Mouse (Mus musculus): ENCODE results near the gene Ube2h. TPM values are rescaled to one million over a fixed set of nuclear protein-coding genes. Genes with fewer than 3 reads are reported as not detected.

The Ube2h gene
- polyA plus RNA-seq (2014; fragmentation: Illumina TruSeq; extraction: RNeasy Lipid Tissue Mini Kit (QIAGEN cat#74804); ENCODE audit: low read depth, low replicate concordance): 41.3 TPM

DNA sequence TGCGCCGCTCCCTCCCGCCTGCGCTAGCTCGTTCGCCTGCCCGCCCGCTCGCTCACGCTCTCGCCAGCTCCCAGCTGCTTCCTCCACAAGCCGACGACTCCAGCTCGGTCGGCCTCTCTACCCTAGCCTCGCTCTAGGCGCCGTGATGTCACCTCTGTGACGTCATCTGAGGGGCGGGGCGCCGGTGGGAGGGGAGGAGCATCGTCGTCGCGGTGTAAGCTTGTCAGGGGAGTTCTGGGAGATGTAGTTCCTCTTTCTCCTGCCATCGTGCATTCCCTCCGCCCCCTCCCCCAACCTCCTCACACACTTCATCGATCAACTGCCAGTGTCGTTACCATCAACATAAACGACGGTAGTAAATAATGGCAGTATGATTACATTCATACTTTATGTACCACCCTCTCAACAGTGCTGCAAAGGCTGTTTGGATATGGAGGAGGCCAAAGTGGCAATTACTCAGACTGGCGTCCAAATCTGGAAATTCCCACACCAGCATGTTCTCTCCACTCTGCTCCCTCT, at the start of gene Ube2h:
TSS of gene Ube2h (minus strand) at position 141 of the 519 bp plus-strand sequence.

Other genes with a start within 250 kb of the Ube2h start
- 17.4 TPM for gene Zc3hc1, start 86.5 kb upstream of the Ube2h start, polyA plus RNA-seq (2014; fragmentation: Illumina TruSeq; extraction: RNeasy Lipid Tissue Mini Kit (QIAGEN cat#74804); ENCODE audit: low read depth, low replicate concordance)
- 28.4 TPM for gene Klhdc10, start 97.3 kb upstream of the Ube2h start, polyA plus RNA-seq (2014; fragmentation: Illumina TruSeq; extraction: RNeasy Lipid Tissue Mini Kit (QIAGEN cat#74804); ENCODE audit: low read depth, low replicate concordance)
- 13.7 TPM for gene Tmem209, start 205.2 kb upstream of the Ube2h start, polyA plus RNA-seq (2014; fragmentation: Illumina TruSeq; extraction: RNeasy Lipid Tissue Mini Kit (QIAGEN cat#74804); ENCODE audit: low read depth, low replicate concordance)
- gene Ssmem1, start 205.3 kb upstream of the Ube2h start, polyA plus RNA-seq (2014; fragmentation: Illumina TruSeq; extraction: RNeasy Lipid Tissue Mini Kit (QIAGEN cat#74804); ENCODE audit: low read depth, low replicate concordance): not detected
- gene Cpa2, start 237.0 kb upstream of the Ube2h start, polyA plus RNA-seq (2014; fragmentation: Illumina TruSeq; extraction: RNeasy Lipid Tissue Mini Kit (QIAGEN cat#74804); ENCODE audit: low read depth, low replicate concordance): not detected